Mouse (Mus musculus) adrenal gland, adult 18-20 months (tissue): ENCODE results near the gene Hnrnpu. TPM values are rescaled to one million over a fixed set of nuclear protein-coding genes. Genes with fewer than 3 reads are reported as not detected.
A peak's percentile ranks its signal among the peaks of the same experiment; 100 is the strongest.
"Not testable (repeated sequence)": the region's sequence is repeated elsewhere in the genome, so short reads cannot be mapped to it uniquely, and the experiment has no call there.

Experiments
- DNase-seq, 2 experiments: peaks; one replicate each; pipeline ENCODE4 v3.0.0; 2021 to 2022; ENCODE audit warnings: low spot score in 2 of 2
- microRNA-seq, 2 experiments: library from miRNA; unstranded; fragments of <30 nt; microRNA quantifications; one replicate each; pipeline ENCODE4 v1.2.0; 2021; ENCODE audit warnings: borderline number of aligned reads in 2 of 2
- total RNA-seq, 2 experiments: library from RNA; stranded (reverse); gene quantifications; 1 replicate in 1 of 2; 2 replicates in 1 of 2; pipeline ENCODE4 v1.2.3; 2021

Hnrnpu gene
- total RNA-seq, 2 experiments from 2014 or later: 341 to 383 TPM

DNA sequence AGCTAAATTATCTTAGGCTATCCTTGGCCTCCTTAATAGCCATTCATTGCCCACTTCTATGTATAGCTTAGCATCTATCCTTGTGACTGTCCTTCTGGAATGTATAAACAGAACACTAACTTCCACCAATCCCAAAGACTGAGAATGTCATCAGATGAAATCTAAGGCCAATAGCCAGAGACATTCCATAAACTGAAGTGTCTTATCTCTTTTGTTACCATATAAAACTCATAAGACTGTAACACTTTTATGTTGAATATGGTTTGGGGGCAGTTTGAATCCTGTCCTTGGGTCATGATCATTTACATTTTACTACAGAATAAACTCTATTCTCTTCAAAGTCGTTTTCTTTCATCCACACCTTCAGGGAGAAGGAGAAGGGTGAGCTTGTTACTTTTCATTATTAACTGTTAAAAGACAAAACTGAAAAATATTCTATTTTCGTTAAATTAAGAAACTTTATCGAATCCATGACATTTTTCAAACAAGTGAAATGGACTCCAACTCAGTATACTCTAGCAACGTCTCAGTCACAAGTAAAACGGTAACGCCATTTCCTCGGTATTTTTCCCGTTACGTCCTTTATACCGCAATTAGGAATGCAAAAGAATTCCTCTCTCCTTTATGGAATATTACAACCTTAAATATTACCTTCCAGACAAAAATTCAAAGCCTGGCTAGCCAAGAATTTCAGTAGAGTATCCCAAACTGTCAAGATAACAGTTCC lies 20.2 kb downstream of the Hnrnpu start:
- no peak for DNase-seq

DNA sequence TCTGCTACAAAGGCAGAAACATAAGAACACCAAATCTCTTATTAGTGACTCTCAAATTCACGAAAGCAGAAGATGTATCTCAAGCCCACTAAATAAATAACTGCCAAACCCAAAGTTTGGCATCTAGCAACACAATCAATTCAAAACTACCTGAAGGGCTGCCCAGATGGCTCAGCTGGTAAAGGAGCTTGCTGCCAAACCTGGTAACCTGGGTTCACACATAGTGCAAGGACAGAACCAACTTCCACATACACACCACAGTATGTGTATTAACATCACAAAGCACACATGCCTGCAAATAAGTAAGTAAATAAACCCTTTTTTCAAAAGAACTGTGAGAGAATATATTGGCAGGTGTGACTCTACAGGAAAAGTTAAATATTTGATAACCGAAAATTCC lies 23.4 kb downstream of the Hnrnpu start:
- DNase-seq: no peak

DNA sequence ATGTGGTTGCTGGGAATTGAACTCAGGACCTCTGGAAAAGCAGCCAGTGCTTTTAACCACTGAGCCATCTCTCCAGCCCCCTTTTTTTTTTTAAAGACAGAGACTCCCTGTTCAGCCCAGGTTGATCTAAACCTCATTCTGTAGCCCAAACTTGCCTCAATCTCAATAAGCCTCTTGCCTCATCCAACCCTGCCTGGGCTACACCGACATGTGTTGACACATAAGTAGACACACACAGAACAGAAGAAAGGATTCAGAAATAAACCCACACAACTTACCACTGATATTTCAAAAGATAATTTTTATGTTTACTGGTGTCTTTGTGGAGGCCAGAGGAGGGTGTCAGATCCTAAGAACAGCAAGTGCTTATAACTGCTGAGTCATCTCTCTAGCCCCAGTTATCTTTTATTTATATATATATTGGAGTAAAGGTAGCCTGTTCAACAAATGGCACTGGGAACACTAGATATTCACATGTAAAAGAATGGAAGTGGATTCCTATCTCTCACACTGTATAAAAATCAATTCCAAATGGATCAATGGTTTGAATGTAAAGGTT lies 24.5 kb downstream of the Hnrnpu start:
- no peak for DNase-seq

DNA sequence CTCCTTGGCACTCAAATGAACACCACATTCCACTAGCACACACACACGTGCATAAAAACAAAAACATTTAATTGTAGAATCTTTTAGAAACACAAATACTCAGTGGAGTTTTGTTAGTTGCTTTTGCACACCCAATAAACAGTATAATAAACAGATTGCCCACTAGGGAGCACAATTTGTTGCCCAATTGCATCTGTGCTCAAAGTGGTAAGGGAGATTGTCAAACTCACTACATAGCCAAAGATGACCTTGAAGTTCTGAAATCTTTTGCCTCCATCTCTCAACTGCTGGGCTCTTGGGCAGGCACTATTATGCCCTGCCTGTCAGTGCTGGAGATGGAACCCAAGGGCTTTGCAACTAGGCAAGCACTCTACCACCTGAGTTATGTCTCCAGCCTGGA lies 27.5 kb downstream of the Hnrnpu start:
- no peak for DNase-seq

DNA sequence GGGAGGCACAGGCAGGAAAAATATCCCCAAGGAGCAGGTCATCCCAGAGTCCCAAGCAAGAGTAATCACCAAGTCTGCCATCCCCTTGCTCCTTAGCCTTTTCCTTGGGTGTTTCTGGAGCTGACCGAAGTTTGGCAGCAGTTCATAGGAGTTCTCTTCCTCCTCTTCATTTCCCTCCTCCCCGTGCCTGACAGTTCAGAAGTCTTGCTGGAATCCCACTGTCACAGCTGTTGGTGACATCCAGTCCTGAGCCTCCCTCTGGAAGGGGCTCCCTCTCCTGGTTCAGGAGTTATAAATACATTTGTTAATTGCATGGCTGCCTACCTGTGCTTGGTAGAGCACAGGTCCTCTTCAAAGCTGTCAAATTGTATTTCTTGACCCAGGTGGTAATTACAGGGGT lies 28.1 kb downstream of the Hnrnpu start:
- no peak for DNase-seq

DNA sequence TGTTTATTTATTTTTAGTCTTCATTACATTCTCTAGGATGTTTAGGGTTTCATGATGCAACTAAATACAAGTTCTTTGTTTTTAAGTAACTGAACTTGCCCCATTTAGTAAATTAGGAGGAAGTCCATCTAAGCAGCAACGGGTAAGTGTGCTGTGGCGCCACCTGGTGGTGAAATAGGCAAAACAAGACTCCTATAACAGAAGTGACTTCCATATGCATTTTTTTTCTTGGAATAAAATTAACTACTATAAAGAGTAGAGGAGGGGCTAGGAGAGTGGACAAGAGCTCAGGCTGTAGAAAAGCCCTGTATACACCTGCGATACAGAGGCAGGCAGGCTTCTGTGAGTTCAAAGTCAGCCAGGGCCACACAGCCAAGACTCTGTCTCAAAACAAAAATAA lies 34.2 kb downstream of the Hnrnpu start:
- peak; percentile 75 to 83 for DNase-seq

DNA sequence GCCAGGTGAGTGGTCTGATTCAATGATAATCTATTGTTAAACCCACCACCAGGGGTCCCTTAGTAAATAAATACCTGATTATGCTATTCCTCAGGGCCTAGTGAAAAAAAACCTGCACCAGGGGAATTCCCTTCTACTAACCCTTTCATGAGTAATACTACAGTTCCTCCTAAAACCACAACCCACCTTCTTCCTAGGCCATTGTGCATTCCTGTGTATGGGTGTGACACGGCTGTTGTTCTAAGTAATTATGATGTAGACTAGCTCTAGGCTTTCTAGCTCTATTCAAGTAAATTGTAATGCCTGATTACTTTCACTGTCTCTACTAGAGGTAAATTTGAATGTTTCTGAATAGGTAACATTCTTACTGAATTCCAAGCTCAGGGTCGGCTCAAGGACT lies 36.3 kb downstream of the Hnrnpu start:
- DNase-seq: not testable (repeated sequence)

DNA sequence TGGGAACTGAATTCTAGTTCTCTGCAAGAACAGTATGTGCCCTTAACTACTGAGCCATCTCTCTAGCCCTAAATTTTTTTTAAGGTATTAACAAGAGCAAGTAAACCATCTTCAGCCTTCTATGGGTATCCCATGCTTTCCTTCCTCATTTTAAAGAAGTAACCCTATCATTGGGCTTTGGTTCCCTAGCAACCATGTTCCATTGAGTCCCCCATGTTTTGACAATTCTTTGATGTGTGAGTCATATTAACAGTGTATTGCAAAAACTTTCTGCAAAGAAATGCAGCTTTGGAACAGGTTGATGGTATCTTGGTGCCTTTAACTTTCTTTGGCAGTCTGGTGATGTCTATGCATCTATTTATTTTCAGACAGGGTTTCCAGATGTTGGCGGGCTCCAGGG lies 43.5 kb downstream of the Hnrnpu start:
- DNase-seq: no peak

DNA sequence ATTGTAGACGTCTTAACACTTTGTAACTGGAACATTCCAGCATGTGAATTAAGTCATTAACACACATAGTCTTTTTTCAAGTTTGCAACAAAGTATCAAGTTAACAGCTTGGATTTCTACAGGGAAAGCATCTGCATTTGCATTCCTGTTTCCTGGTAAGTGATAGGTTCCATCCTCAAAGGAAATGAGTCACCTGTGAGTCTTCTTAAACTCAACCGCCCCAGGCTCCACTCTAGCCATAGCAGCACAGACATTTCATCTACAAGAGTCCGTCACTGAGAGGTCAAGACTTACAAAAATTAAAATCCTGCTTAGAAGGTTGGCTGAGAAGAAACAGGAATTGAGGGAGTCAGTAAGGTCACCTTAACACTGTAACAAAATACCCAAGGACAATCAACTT lies 45.9 kb downstream of the Hnrnpu start:
- DNase-seq: no peak

DNA sequence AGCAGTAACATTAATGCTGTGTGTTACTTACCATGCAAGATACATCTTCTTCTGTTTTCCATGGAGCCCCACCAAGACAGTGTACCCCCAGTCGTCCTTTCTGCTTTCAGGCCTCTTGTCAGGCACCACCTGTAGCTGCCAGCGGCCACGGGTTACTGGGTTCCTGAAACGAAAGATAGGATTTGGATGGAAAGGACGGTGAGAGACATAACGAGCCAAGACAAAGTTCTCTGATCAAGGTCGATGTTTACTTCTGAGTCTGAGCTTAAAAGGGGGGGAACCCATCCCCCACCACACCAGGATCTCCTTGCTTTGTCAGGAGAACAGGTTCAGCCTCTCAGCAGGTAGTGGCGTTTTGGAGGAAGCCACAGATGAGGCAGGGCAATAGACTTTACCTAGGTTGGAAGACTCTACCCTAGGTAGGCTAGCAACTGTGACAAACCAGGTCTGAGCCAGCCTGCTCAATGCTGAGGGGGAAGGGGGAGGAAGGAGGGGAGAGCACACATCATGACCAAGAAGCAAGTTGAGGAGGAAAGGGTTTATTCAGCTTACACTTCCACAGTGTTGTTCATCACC lies 49.9 kb downstream of the Hnrnpu start:
- DNase-seq: no peak

DNA sequence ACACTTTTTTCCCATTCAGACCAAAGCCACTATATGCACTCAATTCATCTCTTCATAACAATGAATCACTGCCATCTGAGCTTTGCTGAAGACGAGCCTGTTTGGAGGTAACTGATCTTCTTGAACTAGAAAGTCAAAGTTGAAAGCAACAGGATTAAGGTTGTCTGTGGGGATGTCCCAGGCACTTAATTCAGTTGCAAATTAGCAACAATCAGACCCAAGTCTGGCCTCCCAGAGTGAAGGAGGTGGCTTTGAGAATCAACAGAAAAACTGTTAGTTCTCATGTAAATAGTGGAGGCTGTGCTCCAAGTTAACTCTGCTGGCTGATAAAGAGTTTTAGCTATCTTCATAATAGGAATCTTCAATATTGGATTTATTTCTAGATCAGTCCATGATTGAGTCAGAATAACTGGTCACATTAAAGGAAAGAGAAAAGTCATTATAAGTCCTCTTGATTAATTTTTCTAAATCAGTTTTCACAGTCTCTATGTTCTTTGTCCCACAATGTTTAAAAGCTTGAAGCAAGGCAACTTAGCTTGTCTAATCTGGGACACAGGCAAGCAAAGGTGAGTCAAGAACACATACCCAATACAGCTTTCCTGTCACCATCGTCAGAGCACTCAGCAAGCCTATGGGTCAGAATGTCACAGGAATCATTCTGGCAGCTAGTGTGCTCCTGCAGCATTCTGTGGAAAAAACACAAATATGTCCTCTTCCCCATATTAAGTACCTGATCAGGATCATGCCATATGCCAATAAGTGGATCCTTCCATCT lies 53.5 kb downstream of the Hnrnpu start:
- DNase-seq: no peak

DNA sequence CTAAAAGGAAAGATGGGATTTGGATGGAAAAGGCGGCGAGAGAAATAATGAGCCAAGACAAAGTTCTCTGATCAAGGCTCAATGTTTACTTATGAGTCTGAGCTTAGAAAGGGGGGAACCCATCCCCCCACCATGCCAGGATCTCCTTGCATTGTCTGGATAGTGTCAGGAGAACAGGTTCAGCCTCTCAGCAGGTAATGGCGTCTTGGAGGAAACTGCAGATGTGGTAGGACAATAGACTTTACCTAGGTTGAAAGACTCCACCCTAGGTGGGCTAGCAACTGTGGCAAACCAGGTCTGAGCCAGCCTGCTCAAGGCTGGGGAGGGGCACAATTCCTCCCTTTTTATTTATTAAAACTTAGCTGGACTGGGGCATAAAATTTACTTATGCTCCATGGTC lies 54.3 kb downstream of the Hnrnpu start:
- not testable (repeated sequence) for DNase-seq

DNA sequence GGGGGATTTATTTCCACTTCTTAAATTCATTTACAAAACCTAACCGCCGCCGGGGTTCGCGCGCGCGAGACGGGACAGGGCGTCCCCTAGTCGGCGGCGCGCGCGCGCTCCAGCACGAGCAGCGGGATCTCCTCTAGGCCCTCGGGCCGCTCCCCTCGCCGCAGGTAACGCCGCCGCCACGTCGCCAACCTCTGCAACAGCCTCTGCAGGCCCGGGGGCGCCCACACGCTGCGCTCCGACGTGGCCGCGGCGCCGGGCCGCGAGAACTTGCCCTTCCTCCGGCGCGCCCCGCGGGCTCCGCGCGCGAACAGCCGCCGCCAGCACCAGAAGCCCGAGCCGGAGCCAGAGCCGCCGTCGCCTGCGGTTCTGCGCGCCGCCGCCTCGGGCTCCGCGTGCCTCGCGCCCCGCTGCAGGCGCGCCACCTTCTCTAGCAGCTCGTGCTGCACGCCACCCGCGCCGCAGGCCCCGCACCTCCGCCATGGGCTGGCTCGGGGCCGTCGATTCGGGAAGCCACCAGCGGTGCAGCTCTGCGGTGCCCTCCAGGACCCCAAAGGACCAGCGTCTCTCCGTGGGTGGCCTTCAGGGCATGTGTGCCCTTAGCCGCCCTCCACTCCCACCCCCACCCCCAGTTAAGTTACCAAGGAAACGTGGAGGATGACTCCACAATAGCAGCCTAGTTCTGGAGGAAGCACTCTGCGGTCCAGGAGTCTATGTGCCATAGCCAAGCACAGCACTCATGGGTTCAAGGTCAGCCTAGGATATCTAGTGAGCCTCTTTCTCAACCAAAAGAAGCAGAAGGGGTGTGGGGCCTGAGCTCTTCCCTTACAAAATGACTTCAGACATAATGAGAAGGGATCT lies 61.3 kb downstream of the Hnrnpu start:
- DNase-seq: peak; percentile 35 to 38

DNA sequence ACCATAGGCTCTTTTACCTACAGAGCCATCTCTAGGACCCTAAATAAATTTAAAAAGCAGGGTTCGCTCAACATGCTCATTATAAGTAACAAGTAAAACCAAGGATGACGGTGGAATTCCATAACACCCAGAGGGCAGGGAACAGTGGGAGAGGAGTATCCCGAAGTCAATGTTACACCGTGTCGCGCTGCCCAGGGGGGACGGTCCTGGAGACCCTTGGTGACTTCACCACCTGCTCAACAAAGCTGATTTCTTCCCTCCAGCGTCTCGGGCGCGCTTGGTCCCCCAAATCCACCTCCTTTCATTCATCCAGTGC lies 61.9 kb downstream of the Hnrnpu start:
- no peak for DNase-seq

DNA sequence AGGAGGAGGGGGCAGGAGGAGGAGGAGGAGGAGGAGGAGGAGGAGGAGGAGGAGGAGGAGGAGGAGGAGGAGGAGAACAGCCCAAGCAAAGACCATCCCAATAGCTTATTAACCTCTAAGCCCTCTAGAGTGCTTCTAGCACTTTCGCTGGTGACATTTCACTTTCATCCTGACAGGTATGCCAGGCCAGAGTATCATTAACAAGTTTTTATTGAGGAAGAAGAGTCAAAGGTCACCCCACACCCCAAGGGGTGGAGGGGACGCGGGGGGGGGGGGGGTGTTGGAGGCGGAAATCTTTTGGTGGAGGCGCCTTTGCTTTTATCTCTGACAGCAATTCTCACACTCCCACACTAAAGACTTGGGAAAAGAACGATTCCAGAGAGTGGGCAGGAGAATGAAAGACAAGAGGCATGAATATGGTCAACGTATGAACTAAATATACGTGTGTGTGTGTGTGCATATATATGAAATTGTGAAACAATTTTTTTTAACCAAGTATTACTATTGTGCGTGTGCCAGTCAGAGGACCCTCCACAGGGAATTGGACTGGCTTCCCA lies 62.3 kb downstream of the Hnrnpu start:
- DNase-seq: no peak

Small RNA genes within 50 kb of the gene (microRNA-seq; reads per million reads assigned to microRNA genes)
- 0 reads per million in 2 experiments for gene Gm27458

Other genes starting within 250 kb of the Hnrnpu start
- 10 to 100 TPM; 17.7 to 29.3 TPM for gene Desi2, start 150.4 kb downstream of the Hnrnpu start, total RNA-seq
- gene Cox20, start 18.7 kb downstream of the Hnrnpu start, total RNA-seq: 100 to 1,000 TPM in 1 of 2 experiments, 10 to 100 TPM in 1; 88.7 to 117 TPM
- 1 to 10 TPM; 2.3 to 4.6 TPM for gene Efcab2, start 68.3 kb upstream of the Hnrnpu start, total RNA-seq
- 1 to 10 TPM; 2.7 to 4.4 TPM for gene Kif26b, start 191.3 kb upstream of the Hnrnpu start, total RNA-seq